Mouse (Mus musculus) embryo, embryonic 10 days (tissue): Measurements from ENCODE around the gene Cspg4.
"Not testable (repeated sequence)": the region's sequence is repeated elsewhere in the genome, so short reads cannot be mapped to it uniquely, and the experiment has no call there.

Experiments
- DNase-seq: peaks from one replicate; pipeline ENCODE4 v3.0.0-alpha.2; 2015; ENCODE audit warnings: low spot score

Cspg4 gene

GRCm38 (mm10) chr9:56891517-56892011 is 26.7 kb downstream of the Cspg4 start:
- peak; percentile 90 for DNase-seq

GRCm38 (mm10) chr9:56892111-56892510 is 27.3 kb downstream of the Cspg4 start:
- no peak for DNase-seq

DNA sequence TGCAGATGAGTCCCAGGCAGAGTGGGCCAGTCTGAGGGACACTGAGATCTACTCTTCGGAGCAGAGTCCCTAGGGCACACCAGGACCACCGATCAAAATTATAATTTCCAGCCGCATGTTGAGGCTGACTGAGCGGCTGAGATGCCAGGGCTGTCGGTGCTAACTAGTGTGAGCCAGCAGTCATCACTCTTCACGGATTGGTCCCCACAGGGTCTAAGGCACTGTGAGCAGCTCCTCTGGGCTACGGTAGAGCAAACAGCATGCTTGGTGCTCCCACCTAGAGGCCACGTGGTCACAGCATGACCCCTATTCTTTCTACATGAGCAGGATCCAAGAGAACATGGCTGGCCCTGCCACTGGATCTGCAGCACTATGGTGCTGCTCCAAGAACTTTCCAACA is 28.5 kb downstream of the Cspg4 start:
- no peak for DNase-seq

DNA sequence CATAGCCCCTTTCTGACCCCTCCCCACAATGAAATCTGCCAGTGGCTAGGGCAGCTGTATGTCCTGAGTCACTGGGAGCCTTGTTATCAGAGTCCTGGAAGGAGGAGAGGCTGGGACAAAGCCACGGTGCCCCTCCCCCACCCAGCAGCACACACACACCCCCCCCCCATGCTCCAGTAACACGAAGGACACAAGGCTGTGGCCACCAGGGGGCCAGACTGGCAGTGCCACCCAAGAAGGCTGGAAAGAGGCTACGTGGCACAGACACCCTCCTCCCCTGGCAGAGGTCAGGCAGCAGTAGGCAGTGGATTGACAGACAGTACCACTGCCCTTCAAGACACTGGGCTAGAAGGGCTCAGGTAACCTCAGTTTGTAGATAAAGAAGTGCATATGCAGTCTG is 29.2 kb downstream of the Cspg4 start:
- DNase-seq = no peak

DNA sequence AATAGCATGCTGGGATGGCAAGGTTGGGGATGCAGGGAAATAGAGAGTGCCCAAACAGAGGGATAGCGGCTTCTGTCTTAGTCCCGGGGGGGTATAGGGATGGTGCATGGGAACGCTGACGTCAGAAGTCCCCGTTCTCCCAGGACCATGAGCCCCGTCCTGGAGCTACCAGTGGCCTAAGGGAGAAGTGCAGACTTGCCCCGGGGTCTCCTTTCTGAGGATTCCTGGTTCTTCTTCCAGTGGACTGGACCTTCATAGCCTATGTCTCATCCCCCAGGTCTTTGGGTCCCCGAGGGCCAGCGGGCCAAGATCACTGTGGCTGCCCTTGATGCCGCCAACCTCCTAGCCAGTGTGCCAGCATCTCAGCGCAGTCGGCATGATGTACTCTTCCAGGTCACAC is 31.9 kb downstream of the Cspg4 start:
- DNase-seq = no peak

DNA sequence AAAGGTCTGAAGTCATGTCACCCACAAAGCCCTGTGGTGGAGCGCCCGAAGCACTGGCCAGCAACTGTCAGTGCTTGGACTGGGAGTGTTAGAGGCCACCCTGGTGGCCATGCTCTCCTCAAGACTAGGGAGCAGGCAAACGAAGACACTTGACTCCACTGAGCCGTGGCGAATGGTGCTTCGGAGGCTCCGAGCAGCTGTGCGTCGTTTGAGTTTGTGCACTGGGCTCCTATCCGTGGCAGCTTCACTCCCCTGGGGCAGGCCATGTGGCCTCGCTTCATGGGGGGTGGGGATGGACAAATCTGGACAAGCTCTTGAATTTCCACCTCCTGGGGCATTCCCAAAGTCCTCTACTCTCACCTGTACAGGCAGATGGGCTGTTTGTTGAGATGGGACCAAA is 34.6 kb downstream of the Cspg4 start:
- no peak for DNase-seq

- DNase-seq = no peak
Measured at GRCm38 (mm10) chr9:56900060-56900459, 35.2 kb downstream of the Cspg4 start.

GRCm38 (mm10) chr9:56900571-56900970 is 35.7 kb downstream of the Cspg4 start:
- DNase-seq = no peak

- DNase-seq = no peak
Measured at GRCm38 (mm10) chr9:56901187-56901586, 36.4 kb downstream of the Cspg4 start.

- DNase-seq = no peak
Measured at GRCm38 (mm10) chr9:56903662-56904061, 38.8 kb downstream of the Cspg4 start.

DNA sequence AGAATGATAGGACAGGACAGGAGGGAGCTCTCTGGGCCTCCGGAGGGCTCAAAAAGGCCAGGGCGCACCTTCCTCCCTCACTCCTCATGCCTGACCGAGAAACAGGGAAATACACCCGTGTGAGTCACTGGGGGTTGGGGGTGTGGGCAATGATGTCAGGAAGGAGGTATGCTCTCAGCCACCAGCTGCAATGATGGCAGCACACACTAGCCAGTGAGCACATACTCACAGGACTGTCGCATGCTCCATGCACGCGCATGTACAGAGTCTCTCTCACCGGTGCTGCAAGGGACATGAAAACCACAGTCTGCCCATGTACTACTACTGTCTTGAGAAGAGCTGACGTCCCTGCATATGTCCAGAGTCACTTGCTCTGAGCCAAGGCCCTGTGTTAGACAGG is 42.7 kb downstream of the Cspg4 start:
- no peak for DNase-seq

DNA sequence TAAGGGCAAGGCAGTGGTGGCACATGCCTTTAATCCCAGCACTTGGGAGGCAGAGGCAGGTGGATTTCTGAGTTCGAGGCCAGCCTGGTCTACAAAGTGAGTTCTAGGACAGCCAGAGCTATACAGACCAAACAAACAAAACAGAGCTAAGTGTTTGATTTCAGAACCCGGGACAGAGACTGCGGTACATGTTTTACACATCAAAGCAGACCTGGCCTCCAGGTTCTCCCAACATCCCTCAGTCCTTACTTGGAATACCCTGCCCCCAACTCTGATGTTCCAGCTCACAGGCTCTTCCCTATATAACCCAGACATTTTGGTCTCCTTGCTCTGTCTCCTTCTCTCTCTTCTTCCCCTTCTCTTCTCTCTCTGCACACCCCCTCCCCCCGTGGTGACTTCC is 45.2 kb downstream of the Cspg4 start:
- not testable (repeated sequence) for DNase-seq

- DNase-seq = no peak
Measured at GRCm38 (mm10) chr9:56911017-56911416, 46.2 kb downstream of the Cspg4 start.

GRCm38 (mm10) chr9:56913991-56914390 is 49.2 kb downstream of the Cspg4 start:
- DNase-seq = no peak

- no peak for DNase-seq
Measured at GRCm38 (mm10) chr9:56915116-56915515, 50.3 kb downstream of the Cspg4 start.

GRCm38 (mm10) chr9:56915695-56916410 is 51.0 kb downstream of the Cspg4 start:
- no peak for DNase-seq

DNA sequence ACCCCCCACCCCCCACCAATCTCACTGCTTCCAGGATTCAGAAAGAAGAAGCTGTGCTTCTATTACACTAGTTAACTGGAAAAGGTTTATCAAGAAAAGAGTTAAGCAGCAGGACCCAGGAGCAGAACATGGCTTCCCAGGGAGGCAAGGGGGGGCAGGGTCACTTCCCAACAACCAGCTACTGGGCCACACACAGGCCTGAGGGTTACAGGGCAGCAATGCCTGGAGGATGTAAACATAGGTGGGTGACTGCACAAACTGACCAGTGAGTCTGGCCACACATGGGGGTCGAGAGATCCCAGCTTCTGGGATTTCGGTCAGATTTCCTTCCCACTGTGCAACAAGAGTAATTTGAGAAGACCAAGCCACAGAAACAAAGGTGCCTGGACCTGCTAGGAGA is 52.3 kb downstream of the Cspg4 start:
- no peak for DNase-seq

- DNase-seq = no peak
Measured at GRCm38 (mm10) chr9:56918466-56918865, 53.6 kb downstream of the Cspg4 start.

GRCm38 (mm10) chr9:56922746-56923145 is 57.9 kb downstream of the Cspg4 start:
- no peak for DNase-seq

DNA sequence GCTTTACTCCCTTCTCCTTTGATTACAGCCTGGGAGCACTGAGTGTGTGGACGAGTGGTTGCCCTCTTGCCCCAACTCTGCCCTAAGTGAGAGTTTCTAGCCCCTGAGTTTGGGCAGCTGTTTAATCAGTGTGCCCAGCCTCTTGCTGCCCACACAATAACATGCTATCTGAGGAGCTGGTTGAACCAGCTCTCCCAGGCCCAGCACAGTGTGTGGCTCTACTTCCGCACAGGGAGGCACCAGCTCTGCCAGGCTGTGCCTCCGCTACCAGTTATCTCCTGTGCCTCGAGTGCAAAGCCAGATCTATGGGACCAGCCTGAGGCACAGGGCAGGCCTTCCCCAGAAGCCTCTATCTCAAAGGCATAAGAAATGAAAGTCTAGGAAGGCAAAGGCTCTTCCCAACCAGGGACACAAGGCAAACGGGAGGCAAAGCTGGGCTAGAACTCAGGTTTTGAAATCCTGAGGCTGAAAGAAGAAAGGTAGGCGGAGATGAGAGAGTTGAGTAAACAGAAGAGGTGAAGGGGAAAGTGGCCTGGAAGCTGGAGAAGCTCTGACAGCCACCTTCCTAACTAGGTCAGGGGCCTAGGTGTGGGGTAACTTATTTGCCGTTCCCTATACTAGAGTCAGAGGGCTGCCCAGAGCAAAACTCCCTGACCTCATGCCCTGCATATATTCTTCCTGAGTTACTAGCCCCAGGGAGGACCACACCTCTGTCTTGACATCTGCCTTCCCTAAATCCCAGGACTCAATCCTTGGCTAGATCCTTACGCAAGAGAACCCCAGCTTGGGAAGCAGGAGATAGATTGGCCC is 59.2 kb downstream of the Cspg4 start:
- DNase-seq = no peak

DNA sequence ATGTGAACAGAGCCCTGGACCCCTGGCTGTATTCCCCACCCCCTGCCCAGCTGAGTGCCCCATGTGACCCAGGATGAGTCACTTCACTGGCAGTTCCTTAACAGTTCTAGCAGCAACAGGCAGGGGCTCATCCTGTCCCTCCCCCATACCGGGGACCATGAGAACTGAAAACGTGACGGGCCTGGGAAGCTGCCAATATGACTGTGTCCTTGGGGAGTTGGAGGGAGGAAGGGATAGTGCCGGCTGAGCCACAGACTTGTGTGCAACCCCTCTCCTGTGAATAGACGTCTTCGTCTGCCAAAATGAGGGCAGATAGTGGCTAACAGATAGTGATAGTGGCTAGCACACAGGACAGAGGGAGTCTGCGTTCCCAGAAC is 59.8 kb downstream of the Cspg4 start:
- peak; percentile 62 for DNase-seq

- no peak for DNase-seq
Measured at GRCm38 (mm10) chr9:56925291-56926024, 60.6 kb downstream of the Cspg4 start.

- DNase-seq = no peak
Measured at GRCm38 (mm10) chr9:56926025-56926360, 61.2 kb downstream of the Cspg4 start.
